Mouse (Mus musculus): ENCODE results near the gene Acox1. TPM values are rescaled to one million over a fixed set of nuclear protein-coding genes. Genes with fewer than 3 reads are reported as not detected.

Gene Acox1
- polyA plus RNA-seq, 1 experiment from 2014 or later = 23.6 TPM

DNA sequence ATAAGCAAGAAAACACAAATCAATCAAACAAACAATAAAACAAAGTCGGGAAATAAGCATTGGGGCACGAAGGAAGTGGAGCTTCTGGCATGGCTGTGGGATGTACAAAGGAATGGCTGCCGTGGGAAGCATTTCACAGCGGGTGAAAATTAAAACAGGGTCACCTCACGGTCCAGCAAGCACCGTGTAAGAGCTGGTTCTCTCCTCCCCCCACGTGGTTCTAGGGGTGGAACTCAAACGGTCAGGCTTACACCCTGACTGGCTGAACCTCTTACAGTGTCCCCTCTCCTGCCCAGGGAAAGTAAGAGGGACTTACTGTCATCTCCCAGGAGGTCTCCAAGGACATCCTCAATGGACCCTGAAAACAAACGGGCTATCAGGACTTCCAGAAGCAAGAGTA is 35.8 kb downstream of the Acox1 start:
- Histone ChIP-seq H3K4me3 (ENCODE audit: low read length) (no peak overlapping the region), H3K4me1 (replicated peaks; ENCODE audit: control insufficient read depth, insufficient read depth, low read length) (peaks cover 15% of the 10 kb centered on the region), H3K9ac (ENCODE audit: low read length) (no peak overlapping the region), H3K4me2 (ENCODE audit: low read depth, low read length) (no peak overlapping the region), H3K36me3 (ENCODE audit: control insufficient read depth, insufficient read depth, low read length) (peaks cover 9% of the 10 kb centered on the region), H3K27ac (ENCODE audit: low read length) (no peak overlapping the region), H3K27me3 (ENCODE audit: control insufficient read depth, insufficient read depth, low read depth, low read length) (no peaks in the 10 kb centered on the region), H3K9me3 (ENCODE audit: control insufficient read depth, low read length) (no peaks in the 10 kb centered on the region)
- ATAC-seq (ENCODE audit: low read depth) = no peak
- 49% methylated on average over 9 of the region's 9 CpGs for WGBS

DNA sequence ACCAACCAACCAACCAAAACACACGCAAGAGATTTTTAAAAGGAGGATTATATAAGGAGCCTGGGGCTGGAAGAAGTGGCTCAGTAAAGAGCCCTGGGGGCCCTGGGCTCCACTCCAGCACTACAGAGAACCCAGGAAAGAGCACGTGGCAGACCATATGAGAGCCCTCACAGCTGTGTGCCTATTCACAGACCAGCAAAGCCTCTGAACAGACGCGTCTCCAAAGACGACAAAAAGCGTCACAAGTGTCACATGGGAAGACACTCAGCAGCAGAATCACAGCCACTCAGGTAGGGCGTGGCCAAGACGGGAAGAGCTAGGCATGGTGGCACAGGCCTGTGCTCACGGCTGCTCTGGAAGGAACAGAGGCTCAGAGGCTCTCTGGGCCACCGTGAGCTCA is 36.7 kb downstream of the Acox1 start:
- ATAC-seq (ENCODE audit: low read depth) = 0 out of 2 replicates have a peak, but pooled peaks have one; percentile 52
- H3K9me3 ChIP-seq (ENCODE audit: control insufficient read depth, low read length) = no peaks in the 10 kb centered on the region
- WGBS = 65% methylated on average over 10 of the region's 10 CpGs
- H3K27ac ChIP-seq (ENCODE audit: low read length) = no peak overlapping the region
- H3K4me2 ChIP-seq (ENCODE audit: low read depth, low read length) = no peak overlapping the region
- H3K27me3 ChIP-seq (ENCODE audit: control insufficient read depth, insufficient read depth, low read depth, low read length) = no peaks in the 10 kb centered on the region
- peaks cover 15% of the 10 kb centered on the region for H3K4me1 ChIP-seq (replicated peaks; ENCODE audit: control insufficient read depth, insufficient read depth, low read length)
- no peak overlapping the region for H3K4me3 ChIP-seq (ENCODE audit: low read length)
- no peak overlapping the region for H3K9ac ChIP-seq (ENCODE audit: low read length)
- peaks cover 9% of the 10 kb centered on the region for H3K36me3 ChIP-seq (ENCODE audit: control insufficient read depth, insufficient read depth, low read length)

DNA sequence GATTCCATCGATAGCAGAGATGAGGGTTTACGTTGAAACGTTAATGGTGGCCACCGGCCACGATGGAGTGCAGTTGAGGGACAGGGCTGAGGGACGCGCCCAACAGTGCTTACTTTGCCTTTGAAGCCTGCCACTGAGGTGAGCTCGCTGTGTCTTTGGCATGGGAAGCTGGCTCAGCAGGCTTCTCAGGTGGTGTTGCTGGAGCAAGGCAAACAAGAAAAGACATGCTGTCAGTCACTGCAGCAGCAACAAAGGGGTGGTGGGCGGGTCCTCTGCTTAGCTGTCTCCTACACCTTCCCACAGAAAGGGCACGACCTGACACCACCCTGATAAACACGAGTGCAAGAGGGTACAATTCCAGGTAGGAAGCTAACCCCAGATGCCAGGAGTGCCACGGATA is 37.5 kb downstream of the Acox1 start:
- ATAC-seq (ENCODE audit: low read depth) = no peak
- no peaks in the 10 kb centered on the region for H3K27me3 ChIP-seq (ENCODE audit: control insufficient read depth, insufficient read depth, low read depth, low read length)
- 54% methylated on average over 12 of the region's 12 CpGs for WGBS
- no peaks in the 10 kb centered on the region for H3K9me3 ChIP-seq (ENCODE audit: control insufficient read depth, low read length)
- H3K4me3 ChIP-seq (ENCODE audit: low read length) = no peak overlapping the region
- peaks cover 8% of the 10 kb centered on the region; the same call in 1 of the 2 replicates for H3K4me1 ChIP-seq (replicated peaks; ENCODE audit: control insufficient read depth, insufficient read depth, low read length)
- no peak overlapping the region for H3K4me2 ChIP-seq (ENCODE audit: low read depth, low read length)
- H3K36me3 ChIP-seq (ENCODE audit: control insufficient read depth, insufficient read depth, low read length) = peaks cover 9% of the 10 kb centered on the region
- no peak overlapping the region for H3K9ac ChIP-seq (ENCODE audit: low read length)
- H3K27ac ChIP-seq (ENCODE audit: low read length) = no peak overlapping the region

DNA sequence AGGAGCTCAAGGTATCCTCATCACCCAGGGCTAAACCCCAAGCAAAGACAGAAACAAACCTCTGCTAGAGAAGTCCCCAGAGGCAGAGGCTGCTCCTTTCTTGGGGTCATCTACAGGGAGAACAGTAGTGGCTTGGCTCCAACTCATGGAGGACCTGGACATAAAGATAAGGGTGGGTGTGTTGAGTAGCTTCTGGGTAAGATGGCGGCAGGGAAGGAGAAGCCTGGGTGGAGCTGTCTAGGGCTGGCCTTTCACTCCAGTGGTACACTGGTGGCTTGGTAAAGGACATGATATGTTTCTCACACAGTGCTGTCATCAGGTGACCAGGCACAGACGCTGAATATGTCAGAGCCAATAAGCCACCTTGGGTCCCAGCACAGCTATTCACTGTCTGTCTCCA is 47.9 kb downstream of the Acox1 start:
- no peak for ATAC-seq (ENCODE audit: low read depth)
- no peak overlapping the region for H3K9ac ChIP-seq (ENCODE audit: low read length)
- no peak overlapping the region for H3K4me2 ChIP-seq (ENCODE audit: low read depth, low read length)
- H3K4me3 ChIP-seq (ENCODE audit: low read length) = no peak overlapping the region
- H3K9me3 ChIP-seq (ENCODE audit: control insufficient read depth, low read length) = no peaks in the 10 kb centered on the region
- no peaks in the 10 kb centered on the region for H3K4me1 ChIP-seq (replicated peaks; ENCODE audit: control insufficient read depth, insufficient read depth, low read length)
- no peaks in the 10 kb centered on the region for H3K27me3 ChIP-seq (ENCODE audit: control insufficient read depth, insufficient read depth, low read depth, low read length)
- WGBS = 86% methylated on average over 2 of the region's 2 CpGs
- H3K27ac ChIP-seq (ENCODE audit: low read length) = no peak overlapping the region
- H3K36me3 ChIP-seq (ENCODE audit: control insufficient read depth, insufficient read depth, low read length) = peaks cover 36% of the 10 kb centered on the region

DNA sequence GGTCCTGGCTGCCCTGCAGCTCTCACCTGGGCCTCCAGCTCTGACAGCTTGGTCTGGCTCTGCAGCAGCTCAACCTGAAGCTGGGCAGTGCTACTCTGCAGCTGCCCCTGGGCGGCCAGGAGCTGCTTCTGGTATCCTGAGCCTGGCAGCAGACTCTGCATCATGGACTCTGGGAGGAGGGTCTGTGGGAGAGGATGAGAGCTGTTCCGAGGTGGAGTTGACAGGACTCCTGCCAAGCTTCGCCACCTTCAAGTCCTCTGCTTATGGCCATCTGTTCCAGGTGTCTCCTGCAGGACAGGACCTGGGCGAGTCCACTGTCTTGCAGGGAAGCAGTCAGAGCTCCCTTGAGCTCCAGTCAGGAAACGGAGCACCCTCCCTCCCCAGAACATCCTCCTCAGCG is 49.5 kb downstream of the Acox1 start:
- H3K36me3 ChIP-seq (ENCODE audit: control insufficient read depth, insufficient read depth, low read length) = peaks cover 37% of the 10 kb centered on the region
- 0 out of 2 replicates have a peak, but pooled peaks cover 4% of the 10 kb centered on the region for H3K4me1 ChIP-seq (replicated peaks; ENCODE audit: control insufficient read depth, insufficient read depth, low read length)
- H3K27ac ChIP-seq (ENCODE audit: low read length) = no peak overlapping the region
- no peak overlapping the region for H3K4me3 ChIP-seq (ENCODE audit: low read length)
- no peaks in the 10 kb centered on the region for H3K27me3 ChIP-seq (ENCODE audit: control insufficient read depth, insufficient read depth, low read depth, low read length)
- no peak overlapping the region for H3K4me2 ChIP-seq (ENCODE audit: low read depth, low read length)
- WGBS = 81% methylated on average over 6 of the region's 6 CpGs
- H3K9ac ChIP-seq (ENCODE audit: low read length) = no peak overlapping the region
- H3K9me3 ChIP-seq (ENCODE audit: control insufficient read depth, low read length) = no peaks in the 10 kb centered on the region
- ATAC-seq (ENCODE audit: low read depth) = no peak

DNA sequence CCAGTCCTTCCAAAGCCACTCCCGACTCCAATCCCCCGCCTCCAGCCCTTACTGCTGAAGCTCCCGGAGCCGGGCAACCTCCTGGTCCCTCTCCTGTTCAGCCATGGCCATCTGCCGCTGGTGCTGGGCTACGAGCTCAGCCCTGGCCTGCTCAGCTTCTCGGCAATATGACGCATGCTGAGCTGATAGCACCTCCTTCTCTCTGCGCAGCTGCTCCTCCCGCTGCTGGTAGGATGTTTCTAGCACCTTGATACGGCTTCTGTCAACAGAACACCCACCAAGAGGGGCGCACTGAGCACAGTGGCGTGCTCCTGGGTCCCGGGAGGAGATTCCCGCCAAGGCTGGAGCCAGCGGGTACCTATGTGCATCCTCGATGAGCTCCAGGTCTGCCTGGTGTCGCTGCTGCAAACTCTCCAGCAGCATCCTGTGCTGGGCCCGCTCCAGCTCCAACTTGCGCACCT is 50.1 kb downstream of the Acox1 start:
- Histone ChIP-seq H3K4me1 (replicated peaks; ENCODE audit: control insufficient read depth, insufficient read depth, low read length) (0 out of 2 replicates have a peak, but pooled peaks cover 4% of the 10 kb centered on the region), H3K27me3 (ENCODE audit: control insufficient read depth, insufficient read depth, low read depth, low read length) (no peaks in the 10 kb centered on the region), H3K4me2 (ENCODE audit: low read depth, low read length) (no peak overlapping the region), H3K36me3 (ENCODE audit: control insufficient read depth, insufficient read depth, low read length) (peaks cover 37% of the 10 kb centered on the region), H3K4me3 (ENCODE audit: low read length) (no peak overlapping the region), H3K27ac (ENCODE audit: low read length) (no peak overlapping the region), H3K9ac (ENCODE audit: low read length) (no peak overlapping the region), H3K9me3 (ENCODE audit: control insufficient read depth, low read length) (no peaks in the 10 kb centered on the region)
- no peak for ATAC-seq (ENCODE audit: low read depth)
- 54% methylated on average over 20 of the region's 20 CpGs for WGBS

DNA sequence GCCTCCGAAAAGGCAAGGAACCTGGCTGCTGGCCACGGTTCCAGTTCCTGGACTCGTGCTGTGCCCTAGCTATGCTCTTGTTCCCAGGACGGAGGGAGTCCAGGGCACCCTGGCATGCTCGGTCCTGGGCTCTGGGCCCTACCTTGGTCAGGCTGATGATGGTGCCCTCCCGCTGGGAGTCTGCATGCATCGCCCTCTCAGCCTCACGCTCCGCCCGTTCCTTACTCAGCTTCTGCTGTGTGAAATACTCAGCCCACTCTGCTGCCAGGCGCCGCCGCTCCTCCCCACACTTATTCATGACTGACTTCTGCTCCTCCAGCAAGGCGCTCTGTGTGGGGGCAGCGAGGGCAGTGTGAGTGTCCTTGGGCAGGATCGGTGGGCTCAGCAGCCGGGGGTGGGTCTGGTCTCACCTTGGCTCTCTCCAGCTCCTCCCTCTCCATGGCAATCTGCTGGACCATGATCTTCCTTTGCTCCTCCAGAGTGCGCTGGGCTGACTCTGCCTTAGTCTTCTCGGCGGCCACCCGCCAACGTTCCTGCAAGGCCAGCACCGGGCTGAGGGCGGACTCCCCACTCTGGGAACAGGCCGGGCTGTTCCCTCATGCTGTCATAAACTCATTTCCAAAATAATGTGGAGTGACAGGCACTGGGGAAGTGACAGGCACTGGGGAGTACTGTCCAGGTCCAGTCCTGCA is 52.4 kb downstream of the Acox1 start:
- peak; percentile 60 for ATAC-seq (ENCODE audit: low read depth)
- Histone ChIP-seq H3K27me3 (ENCODE audit: control insufficient read depth, insufficient read depth, low read depth, low read length) (no peaks in the 10 kb centered on the region), H3K4me1 (replicated peaks; ENCODE audit: control insufficient read depth, insufficient read depth, low read length) (0 out of 2 replicates have a peak, but pooled peaks cover 4% of the 10 kb centered on the region), H3K9me3 (ENCODE audit: control insufficient read depth, low read length) (no peaks in the 10 kb centered on the region), H3K27ac (ENCODE audit: low read length) (peak overlapping the region; percentile 80), H3K4me2 (ENCODE audit: low read depth, low read length) (no peak overlapping the region), H3K36me3 (ENCODE audit: control insufficient read depth, insufficient read depth, low read length) (peaks cover 42% of the 10 kb centered on the region), H3K4me3 (ENCODE audit: low read length) (no peak overlapping the region), H3K9ac (ENCODE audit: low read length) (no peak overlapping the region; the same call in 1 of the 2 replicates)
- 75% methylated on average over 25 of the region's 25 CpGs for WGBS

DNA sequence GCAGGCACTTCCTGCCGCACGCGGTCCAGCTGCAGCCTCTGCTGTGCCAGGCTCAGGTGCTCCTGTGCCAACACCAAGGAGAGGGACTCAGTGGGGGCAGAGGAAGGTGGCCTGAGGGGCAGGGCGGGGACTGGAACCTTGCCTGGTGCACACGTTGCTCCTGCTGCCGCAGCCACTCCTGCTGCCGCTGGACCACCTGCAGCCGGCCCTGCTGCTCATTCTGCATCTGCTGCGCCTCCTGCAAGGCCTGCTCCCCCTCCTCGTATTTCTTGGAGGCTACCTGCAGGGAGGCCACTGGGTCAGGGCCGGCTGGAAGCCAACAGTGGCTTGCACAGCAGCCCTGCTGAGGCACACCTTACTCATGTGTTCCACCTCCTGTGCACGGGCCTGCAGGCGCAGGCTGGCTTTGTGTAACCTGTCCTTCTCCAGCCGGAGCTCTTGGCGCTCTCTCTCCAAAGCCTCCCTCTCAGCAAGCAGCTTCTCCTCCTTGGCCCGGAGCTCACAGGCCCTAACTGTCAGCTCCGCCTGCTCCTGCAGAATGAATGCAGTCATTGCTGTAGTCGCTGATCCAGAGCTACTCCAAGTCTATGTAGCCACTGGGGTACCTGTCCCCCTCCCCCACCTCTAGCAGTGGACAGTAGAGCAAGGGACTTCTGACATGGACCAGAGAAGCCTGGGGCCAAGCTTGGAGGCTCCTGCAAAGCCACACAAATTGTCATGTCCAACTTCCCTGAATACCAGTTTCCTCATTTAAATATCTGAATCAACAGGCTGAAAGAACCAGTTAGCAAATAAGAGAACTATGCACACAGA is 53.2 kb downstream of the Acox1 start:
- Histone ChIP-seq H3K27ac (ENCODE audit: low read length) (peak overlapping the region; percentile 80), H3K9ac (ENCODE audit: low read length) (0 out of 2 replicates have a peak overlapping the region, but pooled peaks have one; percentile 23), H3K4me3 (ENCODE audit: low read length) (no peak overlapping the region), H3K4me2 (ENCODE audit: low read depth, low read length) (no peak overlapping the region), H3K9me3 (ENCODE audit: control insufficient read depth, low read length) (no peaks in the 10 kb centered on the region), H3K4me1 (replicated peaks; ENCODE audit: control insufficient read depth, insufficient read depth, low read length) (0 out of 2 replicates have a peak, but pooled peaks cover 4% of the 10 kb centered on the region), H3K27me3 (ENCODE audit: control insufficient read depth, insufficient read depth, low read depth, low read length) (no peaks in the 10 kb centered on the region), H3K36me3 (ENCODE audit: control insufficient read depth, insufficient read depth, low read length) (peaks cover 38% of the 10 kb centered on the region)
- ATAC-seq (ENCODE audit: low read depth) = peak; percentile 30; the same call in 1 of the 2 replicates
- WGBS = 65% methylated on average over 18 of the region's 18 CpGs

DNA sequence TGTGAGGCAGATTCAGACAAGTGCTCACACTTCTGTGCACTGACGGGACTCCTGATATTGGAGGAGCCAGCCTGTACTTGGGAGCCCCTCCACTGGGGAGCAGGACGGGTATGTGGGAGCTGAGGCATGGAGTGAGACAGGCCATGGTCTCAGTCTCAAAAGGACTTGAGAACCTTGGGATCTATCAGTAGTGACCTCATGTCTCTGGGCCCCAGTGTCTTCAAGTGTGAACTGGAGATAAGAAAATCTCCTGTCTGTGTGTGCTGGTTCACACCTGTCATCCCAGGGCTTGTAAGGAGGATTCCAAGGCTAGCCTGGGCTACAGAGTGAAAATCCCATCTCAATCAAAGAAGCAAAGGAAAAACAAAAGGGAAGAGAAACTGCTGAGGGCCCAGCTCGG is 55.4 kb downstream of the Acox1 start:
- peaks cover 31% of the 10 kb centered on the region for H3K36me3 ChIP-seq (ENCODE audit: control insufficient read depth, insufficient read depth, low read length)
- H3K4me1 ChIP-seq (replicated peaks; ENCODE audit: control insufficient read depth, insufficient read depth, low read length) = 0 out of 2 replicates have a peak, but pooled peaks cover 4% of the 10 kb centered on the region
- H3K4me3 ChIP-seq (ENCODE audit: low read length) = no peak overlapping the region
- H3K27me3 ChIP-seq (ENCODE audit: control insufficient read depth, insufficient read depth, low read depth, low read length) = no peaks in the 10 kb centered on the region
- 86% methylated on average over 3 of the region's 3 CpGs for WGBS
- H3K9me3 ChIP-seq (ENCODE audit: control insufficient read depth, low read length) = no peaks in the 10 kb centered on the region
- no peak overlapping the region for H3K27ac ChIP-seq (ENCODE audit: low read length)
- H3K9ac ChIP-seq (ENCODE audit: low read length) = no peak overlapping the region
- no peak overlapping the region for H3K4me2 ChIP-seq (ENCODE audit: low read depth, low read length)
- no peak for ATAC-seq (ENCODE audit: low read depth)
